Mouse (Mus musculus) heart, postnatal 0 days (tissue): ENCODE results near the gene Capn5.

Experiments used
- CTCF ChIP-seq: IDR thresholded peaks from 2 replicates; pipeline ENCODE4 v1.5.1; 2016; ENCODE audit warnings: antibody characterized with exemption, control low read depth, low read depth
- EP300 ChIP-seq: IDR thresholded peaks from 2 replicates; pipeline ENCODE4 v1.6.1; 2016; ENCODE audit warnings: antibody characterized with exemption, low read depth

DNA sequence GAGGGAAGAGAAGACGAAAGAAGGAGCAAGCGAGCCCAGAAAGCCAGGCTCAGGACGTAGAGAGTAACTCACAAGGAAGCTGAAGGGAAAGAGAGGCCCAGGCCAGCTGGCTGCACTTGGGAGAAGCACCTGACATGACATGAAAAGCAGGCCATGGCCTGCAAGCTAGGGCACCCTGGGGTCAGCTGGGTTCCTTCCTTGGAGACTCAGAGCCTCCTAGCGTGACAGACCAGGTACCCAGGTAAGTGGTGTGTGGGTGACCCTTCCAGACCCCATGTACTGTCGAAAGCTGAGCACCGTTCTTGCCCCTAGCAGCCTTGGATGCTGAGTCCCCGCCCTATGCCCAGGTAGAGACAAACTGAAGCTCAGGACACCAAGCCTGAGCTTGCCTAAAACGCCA, 5.4 kb downstream of the Capn5 start:
- TF ChIP-seq CTCF, result no peak
- TF ChIP-seq EP300, result no peak
